Mouse (Mus musculus) macrophage (primary cell): ENCODE measurements around the gene Bbip1. TPM values are rescaled to one million over a fixed set of nuclear protein-coding genes. Genes with fewer than 3 reads are reported as not detected.
A peak's percentile ranks its signal among the peaks of the same experiment; 100 is the strongest.

Experiments
- H3K27ac ChIP-seq: fragments of 350-480 bp; formaldehyde crosslinking; 2 replicates; pipeline ENCODE4 v1.9.0; 2021
- H3K36me3 ChIP-seq: fragments of 350-480 bp; formaldehyde crosslinking; 2 replicates; pipeline ENCODE4 v1.9.0; 2021; ENCODE audit errors: inconsistent target
- H3K4me3 ChIP-seq: fragments of 350-480 bp; formaldehyde crosslinking; 2 replicates; pipeline ENCODE4 v1.9.0; 2021; ENCODE audit errors: inconsistent target
- H3K79me2 ChIP-seq: fragments of 350-480 bp; formaldehyde crosslinking; 2 replicates; pipeline ENCODE4 v1.9.0; 2021; ENCODE audit errors: inconsistent target
- WGBS: methylation state at CpG from one replicate; pipeline ENCODE4 v1.1.7; 2026; ENCODE audit warnings: inconsistent platforms; ENCODE audit not compliant: missing documents; 5-methylcytosine and 5-hydroxymethylcytosine counted together
- polyA plus RNA-seq: library from polyadenylated mRNA; stranded (reverse); fragments of 250-400 nt; gene quantifications from 3 replicates; pipeline ENCODE4 v1.2.4, GENCODE M21; 2018; ENCODE audit warnings: inconsistent platforms

The Bbip1 gene
- polyA plus RNA-seq, 1 experiment from 2014 or later, result 49.1 TPM

GRCm38 (mm10) chr19:53904833-53905480 is 39.5 kb downstream of the Bbip1 start:
- H3K79me2 ChIP-seq, result peaks cover 16% of the 10 kb centered on the region
- WGBS, result 14% methylated on average over 7 of the region's 7 CpGs
- peak overlapping the region; percentile 61 for H3K4me3 ChIP-seq
- no peak overlapping the region for H3K27ac ChIP-seq
- 0 out of 2 replicates have a peak, but pooled peaks cover 10% of the 10 kb centered on the region for H3K36me3 ChIP-seq

- Histone ChIP-seq H3K27ac (peak overlapping the region; percentile 51), H3K79me2 (peaks cover 16% of the 10 kb centered on the region), H3K36me3 (no peaks in the 10 kb centered on the region), H3K4me3 (peak overlapping the region; percentile 61)
- WGBS, result under 1% methylated on average over 83 of the region's 83 CpGs
These were observed 40.7 kb downstream of the Bbip1 start for GRCm38 (mm10) chr19:53903507-53904321.

GRCm38 (mm10) chr19:53902739-53903487 is 41.5 kb downstream of the Bbip1 start:
- WGBS, result under 1% methylated on average over 60 of the region's 61 CpGs
- Histone ChIP-seq H3K27ac (peak overlapping the region; percentile 65), H3K36me3 (no peaks in the 10 kb centered on the region), H3K4me3 (peak overlapping the region; percentile 27; the same call in 1 of the 2 replicates), H3K79me2 (peaks cover 16% of the 10 kb centered on the region)

GRCm38 (mm10) chr19:53901931-53902738 is 42.3 kb downstream of the Bbip1 start:
- H3K36me3 ChIP-seq, result no peaks in the 10 kb centered on the region
- 55% methylated on average over 15 of the region's 15 CpGs for WGBS
- peaks cover 16% of the 10 kb centered on the region for H3K79me2 ChIP-seq
- H3K4me3 ChIP-seq, result peak overlapping the region; percentile 27; the same call in 1 of the 2 replicates
- peak overlapping the region; percentile 65 for H3K27ac ChIP-seq

GRCm38 (mm10) chr19:53899941-53900610 is 44.4 kb downstream of the Bbip1 start:
- Histone ChIP-seq H3K27ac (no peak overlapping the region), H3K4me3 (no peak overlapping the region), H3K36me3 (no peaks in the 10 kb centered on the region), H3K79me2 (peaks cover 8% of the 10 kb centered on the region)
- 50% methylated on average over 14 of the region's 14 CpGs for WGBS

GRCm38 (mm10) chr19:53898970-53899900 is 45.2 kb downstream of the Bbip1 start:
- no peak overlapping the region for H3K27ac ChIP-seq
- 83% methylated on average over 24 of the region's 25 CpGs for WGBS
- no peaks in the 10 kb centered on the region for H3K36me3 ChIP-seq
- H3K79me2 ChIP-seq, result no peaks in the 10 kb centered on the region
- no peak overlapping the region for H3K4me3 ChIP-seq

GRCm38 (mm10) chr19:53898498-53898897 is 45.9 kb downstream of the Bbip1 start:
- Histone ChIP-seq H3K4me3 (no peak overlapping the region), H3K27ac (no peak overlapping the region), H3K36me3 (no peaks in the 10 kb centered on the region), H3K79me2 (no peaks in the 10 kb centered on the region)
- 90% methylated on average over 4 of the region's 4 CpGs for WGBS

GRCm38 (mm10) chr19:53898046-53898445 is 46.4 kb downstream of the Bbip1 start:
- WGBS, result 79% methylated on average over 5 of the region's 5 CpGs
- no peak overlapping the region for H3K4me3 ChIP-seq
- H3K36me3 ChIP-seq, result no peaks in the 10 kb centered on the region
- H3K79me2 ChIP-seq, result no peaks in the 10 kb centered on the region
- H3K27ac ChIP-seq, result no peak overlapping the region

- Histone ChIP-seq H3K36me3 (no peaks in the 10 kb centered on the region), H3K27ac (no peak overlapping the region), H3K4me3 (no peak overlapping the region), H3K79me2 (no peaks in the 10 kb centered on the region)
- WGBS, result 54% methylated on average over 12 of the region's 12 CpGs
These were observed 49.8 kb downstream of the Bbip1 start for GRCm38 (mm10) chr19:53894538-53895121.

GRCm38 (mm10) chr19:53893711-53894171 is 50.7 kb downstream of the Bbip1 start:
- WGBS, result 46% methylated on average over 3 of the region's 3 CpGs
- no peaks in the 10 kb centered on the region for H3K79me2 ChIP-seq
- H3K27ac ChIP-seq, result no peak overlapping the region
- no peaks in the 10 kb centered on the region for H3K36me3 ChIP-seq
- H3K4me3 ChIP-seq, result no peak overlapping the region

- Histone ChIP-seq H3K4me3 (no peak overlapping the region), H3K27ac (no peak overlapping the region), H3K79me2 (no peaks in the 10 kb centered on the region), H3K36me3 (no peaks in the 10 kb centered on the region)
- WGBS, result 29% methylated on average over 9 of the region's 9 CpGs
These were observed 51.5 kb downstream of the Bbip1 start for GRCm38 (mm10) chr19:53892838-53893359.

GRCm38 (mm10) chr19:53892061-53892460 is 52.4 kb downstream of the Bbip1 start, which contains the start of gene Pdcd4:
Pdcd4 (plus strand) TSS chr19:53892231.
- H3K79me2 ChIP-seq, result no peaks in the 10 kb centered on the region
- H3K36me3 ChIP-seq, result no peaks in the 10 kb centered on the region
- WGBS, result 60% methylated on average over 3 of the region's 3 CpGs
- no peak within 1 kb of the TSS for H3K27ac ChIP-seq
- no peak within 1 kb of the TSS for H3K4me3 ChIP-seq
